Mouse (Mus musculus) megakaryocyte, adult 5-6 weeks (primary cell): Measurements from ENCODE around the gene Pkm. TPM values are rescaled to one million over a fixed set of nuclear protein-coding genes. Genes with fewer than 3 reads are reported as not detected.
A peak's percentile ranks its signal among the peaks of the same experiment; 100 is the strongest.

Experiments used
- ATAC-seq: 2 replicates; pipeline ENCODE4 v1.8.0; 2016; ENCODE audit warnings: mild to moderate bottlenecking, inconsistent platforms; ENCODE audit not compliant: poor library complexity, severe bottlenecking
- total RNA-seq, 2 experiments: library from RNA; stranded (forward) in 1 of 2; stranded (reverse) in 1 of 2; fragments of 153-499, 151-499 nt in 1 of 2; fragments of 221-1000, 200-1000 nt in 1 of 2; gene quantifications; 2 replicates each; pipeline versions ENCODE4 v1.2.3 to v1.2.4; 2015 to 2017

Pkm gene
- 192 and 215 TPM in 2 replicates for total RNA-seq (2015)
- total RNA-seq (2017): 908 and 975 TPM in 2 replicates

DNA sequence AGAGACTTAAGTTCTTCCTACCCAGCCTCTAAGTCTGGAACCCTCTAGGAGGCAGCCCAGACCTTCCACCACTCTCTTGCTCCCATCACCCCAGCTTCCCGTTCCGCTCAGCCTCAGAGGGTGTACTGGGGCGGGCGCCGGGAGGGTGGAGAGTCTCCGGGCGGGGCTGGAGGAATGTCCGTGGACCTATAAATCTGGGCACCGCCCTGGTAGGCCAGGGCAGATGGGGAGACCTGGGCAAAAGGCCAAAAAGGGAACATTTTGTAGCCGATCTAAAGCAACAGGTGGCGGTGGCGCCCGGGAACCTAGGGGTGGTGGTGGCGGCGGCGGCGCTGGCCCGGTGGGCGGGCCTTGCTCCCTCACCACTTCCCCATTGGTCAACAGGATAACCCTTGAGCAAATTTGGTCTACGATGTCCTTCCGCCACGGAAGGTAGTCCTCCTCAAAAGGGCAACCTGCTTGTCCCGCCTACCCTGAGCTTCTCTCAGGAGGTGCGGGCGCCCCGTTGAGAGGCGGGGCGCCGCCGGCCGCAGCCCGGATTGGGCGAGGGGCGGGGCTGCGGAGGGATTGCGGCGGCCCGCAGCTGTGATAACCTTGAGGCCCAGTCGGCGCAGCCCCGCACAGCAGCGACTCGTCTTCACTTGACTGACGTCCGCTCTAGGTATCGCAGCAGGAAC, at the start of gene Pkm:
Pkm (plus strand) TSS at position 411 of the 677 bp plus-strand sequence.
- ATAC-seq: peak; percentile 65

GRCm38 (mm10) chr9:59610950-59611349, 45.2 kb upstream of the Pkm start:
- ATAC-seq: no peak

DNA sequence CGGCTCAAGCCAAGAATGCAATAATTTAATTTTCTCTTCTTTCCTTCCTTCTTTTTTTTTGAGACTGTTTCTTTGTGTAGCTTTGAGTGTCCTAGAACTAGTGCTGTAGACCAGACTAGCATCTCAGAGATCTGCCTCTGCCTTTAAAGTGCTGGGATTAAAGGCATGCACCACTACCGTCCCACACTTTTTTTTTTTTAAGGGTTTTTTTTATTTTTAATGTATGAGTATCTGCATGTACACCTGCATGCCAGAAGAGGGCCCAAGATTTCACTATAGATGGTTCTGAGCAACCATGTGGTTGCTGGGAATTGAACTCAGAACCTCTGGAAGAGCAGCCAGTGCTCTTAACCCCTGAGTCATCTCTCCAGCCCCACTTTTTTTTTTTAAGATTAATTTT, 40.4 kb upstream of the Pkm start:
- no peak for ATAC-seq

GRCm38 (mm10) chr9:59616622-59617306, 39.4 kb upstream of the Pkm start, which contains the start of gene Parp6:
Gene Parp6, plus strand, starts transcription at chr9:59617284.
- peak; percentile 96 for ATAC-seq

GRCm38 (mm10) chr9:59617307-59617973, 38.7 kb upstream of the Pkm start:
- ATAC-seq: peak; percentile 21

DNA sequence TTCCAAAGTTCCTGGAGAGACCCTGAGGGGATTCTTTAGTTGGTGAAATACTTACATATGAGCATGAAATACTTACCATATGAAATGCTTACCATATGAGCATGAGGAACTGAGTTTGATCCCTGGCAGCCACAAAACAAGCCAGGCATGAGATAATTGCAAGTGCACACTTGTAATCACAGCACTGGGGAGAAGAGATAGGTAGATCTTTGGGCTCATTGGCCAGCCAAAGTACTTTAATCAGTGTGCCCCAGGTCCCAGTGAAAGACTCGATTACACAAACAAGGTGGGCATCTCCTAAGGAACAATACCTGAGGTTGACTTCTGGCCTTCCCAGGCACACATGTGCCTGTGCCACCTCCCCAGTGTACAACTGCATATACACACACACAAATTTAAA, 17.8 kb upstream of the Pkm start:
- no peak for ATAC-seq

DNA sequence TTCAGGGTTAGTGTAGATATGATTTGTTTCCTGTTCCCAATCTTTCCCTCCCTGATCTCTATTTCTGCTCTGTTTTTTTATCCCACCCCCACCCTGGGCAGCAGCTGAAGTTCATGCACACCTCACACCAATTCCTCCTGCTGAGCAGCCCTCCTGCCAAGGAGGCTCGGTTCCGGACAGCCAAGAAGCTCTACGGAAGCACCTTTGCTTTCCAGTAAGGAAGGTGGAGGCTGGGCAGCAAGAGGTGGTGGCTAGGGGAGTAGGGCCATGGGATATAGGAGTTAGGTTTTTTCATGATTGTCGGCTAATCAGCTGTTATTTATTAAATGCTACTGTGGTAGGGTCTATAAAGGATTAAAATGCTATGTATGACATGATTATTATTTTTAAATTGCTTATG, 16.2 kb upstream of the Pkm start:
- ATAC-seq: no peak

DNA sequence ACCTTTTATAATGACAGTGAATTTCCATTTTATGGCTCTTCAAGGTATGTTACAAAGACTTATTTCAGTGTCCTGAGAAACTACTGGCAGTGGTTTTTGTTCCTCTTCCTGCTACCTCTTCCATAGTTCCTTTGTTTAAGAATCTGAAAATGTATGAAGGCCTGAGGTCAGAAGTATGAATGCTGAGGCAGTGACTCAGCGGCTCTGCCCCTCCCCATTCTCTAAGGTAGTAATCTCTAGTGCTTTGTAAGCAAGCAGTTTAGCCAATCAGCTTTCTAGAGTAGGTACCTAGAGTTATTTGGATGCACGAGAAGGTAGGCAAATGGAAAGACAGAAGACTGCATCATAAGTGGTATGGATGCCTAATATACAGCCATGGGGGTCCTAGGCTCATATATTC, 14.8 kb upstream of the Pkm start:
- 0 out of 2 replicates have a peak, but pooled peaks have one; percentile 43 for ATAC-seq

DNA sequence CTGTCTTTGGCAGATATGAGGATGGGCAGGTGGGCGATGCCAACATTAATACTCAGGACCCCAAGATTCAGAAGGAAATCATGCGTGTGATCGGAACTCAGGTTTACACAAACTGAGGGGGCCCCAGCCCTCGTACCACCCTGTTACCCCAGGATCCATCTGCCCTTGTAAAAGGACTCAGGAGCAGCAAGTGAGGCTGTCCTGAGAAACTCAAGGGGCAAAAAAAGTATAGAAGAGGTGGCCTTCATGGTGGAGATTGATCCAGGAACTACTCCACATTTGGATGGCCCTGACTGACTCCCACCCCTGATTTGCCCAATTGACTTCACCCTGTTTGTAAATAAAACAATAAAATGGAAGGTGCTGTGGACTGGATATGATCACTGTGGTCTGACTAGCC, 6.3 kb upstream of the Pkm start:
- ATAC-seq: no peak

DNA sequence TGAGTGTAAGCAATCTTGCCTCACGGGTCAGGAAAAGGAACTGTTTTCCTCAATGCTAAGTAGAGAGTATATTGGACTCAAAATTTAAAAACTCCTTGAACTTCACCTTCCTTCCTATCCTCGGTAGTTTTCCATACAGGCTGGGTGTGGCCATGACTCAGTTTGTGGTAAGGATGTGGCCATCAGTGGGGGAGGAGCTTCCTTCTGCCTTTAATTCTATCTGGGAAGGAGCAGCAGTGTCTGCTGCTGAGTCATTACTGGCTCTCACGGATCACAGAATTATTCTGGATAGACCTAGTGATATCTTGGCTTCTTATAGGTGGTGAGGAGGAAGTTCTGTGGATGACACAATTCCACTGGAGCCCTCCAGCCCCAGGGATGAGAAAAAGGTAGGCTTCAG, 2.8 kb upstream of the Pkm start:
- ATAC-seq: peak; percentile 25

DNA sequence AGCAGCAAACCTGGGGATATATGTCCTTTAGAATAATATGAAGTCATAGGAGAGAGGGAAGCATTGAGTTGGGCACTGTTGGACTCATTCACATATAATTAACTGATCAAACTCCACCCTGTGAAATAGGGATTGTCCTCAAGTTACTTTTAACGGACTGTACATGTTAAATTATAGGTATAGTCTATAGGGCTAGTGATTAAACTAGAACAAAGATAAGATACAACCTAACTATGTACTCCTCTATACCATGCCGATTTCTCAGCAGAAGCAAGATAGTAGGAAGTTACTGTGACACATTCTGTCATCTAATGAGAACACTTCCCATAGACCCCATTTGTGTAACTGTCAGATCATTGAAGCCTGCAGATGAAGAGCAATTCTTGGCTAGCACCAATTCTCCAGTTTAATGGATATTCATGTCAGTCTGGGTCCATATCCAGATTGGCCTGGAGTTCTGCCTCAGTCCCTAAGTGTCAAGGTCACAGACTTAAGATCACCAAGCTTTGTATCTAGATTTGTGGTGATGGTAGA, 1.7 kb upstream of the Pkm start:
- ATAC-seq: no peak

GRCm38 (mm10) chr9:59656635-59657617, 758 bp downstream of the Pkm start:
- peak; percentile 30 for ATAC-seq

- no peak for ATAC-seq
Observed at GRCm38 (mm10) chr9:59658146-59658545, 2.0 kb downstream of the Pkm start.

GRCm38 (mm10) chr9:59659036-59660026, 3.2 kb downstream of the Pkm start:
- ATAC-seq: peak; percentile 43

- no peak for ATAC-seq
Observed at GRCm38 (mm10) chr9:59660421-59660820, 4.3 kb downstream of the Pkm start.

- ATAC-seq: no peak
Observed at GRCm38 (mm10) chr9:59661298-59661975, 5.3 kb downstream of the Pkm start.

- no peak for ATAC-seq
Observed at GRCm38 (mm10) chr9:59663226-59663625, 7.1 kb downstream of the Pkm start.

DNA sequence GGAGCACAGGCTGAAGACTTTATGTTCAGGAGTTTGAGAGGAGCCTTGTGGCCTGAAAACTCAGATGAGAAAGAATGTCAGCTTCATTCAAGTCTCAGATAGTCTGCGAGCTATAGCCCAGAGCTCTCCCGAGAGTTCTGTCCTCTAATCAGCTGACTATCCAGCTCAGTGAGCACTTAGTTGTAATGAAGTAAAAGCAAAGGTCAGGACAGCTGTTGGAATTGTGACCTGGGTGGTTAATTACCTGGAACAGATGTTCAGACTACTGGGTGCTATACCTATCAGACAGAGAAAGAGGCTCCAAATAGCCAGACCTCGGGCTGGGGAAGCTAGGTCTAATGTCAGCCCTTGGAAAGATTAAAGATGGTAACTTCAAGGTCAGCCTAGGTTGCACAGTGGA, 7.8 kb downstream of the Pkm start:
- no peak for ATAC-seq
